Mouse (Mus musculus) stomach, postnatal 0 days (tissue): ENCODE data around the gene Morc3.

Experiments used
- CTCF ChIP-seq: IDR thresholded peaks from 2 replicates; pipeline ENCODE4 v1.5.1; 2016; ENCODE audit warnings: antibody characterized with exemption, low read depth, mild to moderate bottlenecking, moderate library complexity
- EP300 ChIP-seq: optimal IDR thresholded peaks from 2 replicates; pipeline ENCODE3; 2016; ENCODE audit warnings: antibody characterized with exemption

- TF ChIP-seq CTCF (peak; percentile 62), EP300 (no peak)
Measured at GRCm38 (mm10) chr16:93915338-93915849, 83.5 kb downstream of the Morc3 start.
